Mouse (Mus musculus): ENCODE results near the gene Spata2. TPM values are rescaled to one million over a fixed set of nuclear protein-coding genes. Genes with fewer than 3 reads are reported as not detected.

Spata2 gene
- polyA plus RNA-seq, 1 experiment, result 10.3 TPM

DNA sequence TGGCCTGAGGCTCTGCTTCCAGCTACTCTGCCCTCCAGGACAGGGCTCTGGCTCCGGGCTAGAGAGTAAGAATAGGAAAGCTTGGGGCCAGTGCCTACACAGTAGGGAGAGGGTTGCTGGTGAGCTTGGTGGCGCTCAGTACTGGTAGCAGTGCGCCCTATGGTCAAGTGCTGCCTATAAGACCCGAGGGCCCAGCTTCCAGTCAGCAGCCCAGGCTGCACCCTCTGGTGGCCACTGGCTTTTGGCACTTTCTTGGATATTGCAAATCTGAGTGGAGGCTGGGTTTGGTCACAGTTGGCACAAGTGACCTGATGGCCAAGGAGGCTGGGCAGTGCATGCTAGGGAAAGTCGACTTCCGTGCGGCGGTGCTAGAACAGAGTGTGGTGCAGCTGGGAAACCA, 42.0 kb downstream of the Spata2 start:
- H3K4me3 ChIP-seq (ENCODE audit: insufficient read depth, low read depth, low read length), result no peak overlapping the region
- no peak overlapping the region for H3K27ac ChIP-seq (replicated peaks; ENCODE audit: low read depth, low read length)
- no peaks in the 10 kb centered on the region for H3K4me1 ChIP-seq (ENCODE audit: control insufficient read depth, insufficient read depth, insufficient read length, low read length)

DNA sequence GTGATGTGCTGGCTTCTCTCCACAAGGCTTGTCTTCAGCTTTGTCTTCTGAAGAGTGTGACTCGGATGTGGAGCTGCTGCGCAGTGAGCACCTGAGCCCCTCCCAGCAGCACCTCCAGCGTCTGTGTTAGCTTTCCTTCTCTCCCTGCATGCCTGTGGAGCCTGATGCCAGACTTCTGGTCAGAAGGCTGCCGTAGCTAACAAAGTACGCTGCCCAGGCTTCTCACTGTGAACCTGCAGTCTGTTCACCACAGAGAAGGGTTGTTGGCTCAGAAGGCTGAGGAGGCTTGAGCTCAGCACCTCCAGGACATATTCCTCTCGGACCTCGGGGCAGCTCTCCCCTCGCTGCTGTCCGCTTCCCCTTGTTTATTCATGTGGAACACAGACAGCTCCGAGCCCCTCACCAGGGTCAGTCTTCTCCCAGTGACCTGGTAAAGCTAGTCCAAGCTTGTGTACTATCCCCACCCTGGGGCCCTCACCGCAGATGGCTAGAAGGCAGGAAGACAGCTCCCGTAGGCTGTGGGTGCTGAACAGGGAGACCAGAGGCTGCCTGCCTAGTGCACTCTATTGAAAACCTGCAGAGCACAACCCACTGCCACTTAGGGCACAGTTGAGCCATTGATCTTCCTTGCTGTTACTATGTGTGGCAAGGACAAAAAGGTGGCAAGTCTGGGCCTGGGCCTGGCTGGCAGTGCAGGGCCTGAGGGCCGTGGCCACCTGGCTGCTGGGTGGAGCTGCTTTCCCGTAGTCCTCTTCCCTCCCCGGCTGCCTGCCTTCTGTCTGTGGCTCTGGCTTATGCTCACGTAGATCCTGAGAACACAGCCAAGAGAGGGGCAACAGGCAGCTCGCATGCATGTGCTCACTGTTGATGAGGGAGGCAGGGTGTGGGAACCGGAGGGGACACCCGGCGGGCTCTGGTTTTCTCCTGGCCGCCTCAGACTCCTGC, 43.1 kb downstream of the Spata2 start:
- Histone ChIP-seq H3K4me1 (ENCODE audit: control insufficient read depth, insufficient read depth, insufficient read length, low read length) (no peaks in the 10 kb centered on the region), H3K4me3 (ENCODE audit: insufficient read depth, low read depth, low read length) (no peak overlapping the region), H3K27ac (replicated peaks; ENCODE audit: low read depth, low read length) (no peak overlapping the region)

DNA sequence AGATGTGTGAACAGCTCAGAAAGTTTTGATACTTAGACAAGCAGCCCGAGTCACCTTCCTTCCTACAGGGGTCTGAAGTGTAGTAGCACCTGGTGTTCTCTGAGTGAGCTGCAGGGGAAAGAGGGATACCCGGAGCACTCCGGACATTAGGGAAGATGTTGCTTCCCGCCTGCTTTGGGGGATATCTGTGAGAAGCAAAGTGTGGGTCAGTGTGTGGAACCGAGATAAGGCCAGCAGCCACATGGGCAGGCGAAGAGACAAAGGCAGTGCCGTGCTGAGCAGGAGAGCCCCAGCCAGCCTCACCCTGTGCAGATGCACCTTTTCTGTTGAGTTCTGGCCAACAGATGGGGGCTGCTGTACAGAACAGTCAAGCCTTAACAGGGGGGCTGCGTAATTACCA, 45.1 kb downstream of the Spata2 start:
- Histone ChIP-seq H3K27ac (replicated peaks; ENCODE audit: low read depth, low read length) (no peak overlapping the region), H3K4me3 (ENCODE audit: insufficient read depth, low read depth, low read length) (no peak overlapping the region), H3K4me1 (ENCODE audit: control insufficient read depth, insufficient read depth, insufficient read length, low read length) (no peaks in the 10 kb centered on the region)

DNA sequence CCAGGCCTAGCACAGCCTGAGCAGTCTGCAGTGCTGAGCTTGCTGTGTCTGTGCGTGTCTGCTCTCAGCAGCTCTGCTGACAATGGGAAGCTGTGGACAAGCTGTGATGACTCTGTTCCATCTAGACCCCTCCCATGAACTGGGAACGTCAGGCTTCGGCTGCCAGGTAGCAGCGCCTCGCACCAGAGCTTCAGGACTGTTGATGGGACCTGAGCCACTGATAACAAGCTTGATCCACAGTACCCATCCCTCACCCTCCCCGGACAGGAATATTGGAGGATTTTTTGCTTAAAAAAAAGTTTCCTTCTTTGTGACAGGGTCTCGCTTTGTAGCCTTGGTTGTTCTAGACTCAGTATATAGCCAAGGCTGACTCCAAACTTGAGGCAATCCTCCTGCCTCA, 45.5 kb downstream of the Spata2 start:
- Histone ChIP-seq H3K27ac (replicated peaks; ENCODE audit: low read depth, low read length) (no peak overlapping the region), H3K4me3 (ENCODE audit: insufficient read depth, low read depth, low read length) (no peak overlapping the region), H3K4me1 (ENCODE audit: control insufficient read depth, insufficient read depth, insufficient read length, low read length) (no peaks in the 10 kb centered on the region)

DNA sequence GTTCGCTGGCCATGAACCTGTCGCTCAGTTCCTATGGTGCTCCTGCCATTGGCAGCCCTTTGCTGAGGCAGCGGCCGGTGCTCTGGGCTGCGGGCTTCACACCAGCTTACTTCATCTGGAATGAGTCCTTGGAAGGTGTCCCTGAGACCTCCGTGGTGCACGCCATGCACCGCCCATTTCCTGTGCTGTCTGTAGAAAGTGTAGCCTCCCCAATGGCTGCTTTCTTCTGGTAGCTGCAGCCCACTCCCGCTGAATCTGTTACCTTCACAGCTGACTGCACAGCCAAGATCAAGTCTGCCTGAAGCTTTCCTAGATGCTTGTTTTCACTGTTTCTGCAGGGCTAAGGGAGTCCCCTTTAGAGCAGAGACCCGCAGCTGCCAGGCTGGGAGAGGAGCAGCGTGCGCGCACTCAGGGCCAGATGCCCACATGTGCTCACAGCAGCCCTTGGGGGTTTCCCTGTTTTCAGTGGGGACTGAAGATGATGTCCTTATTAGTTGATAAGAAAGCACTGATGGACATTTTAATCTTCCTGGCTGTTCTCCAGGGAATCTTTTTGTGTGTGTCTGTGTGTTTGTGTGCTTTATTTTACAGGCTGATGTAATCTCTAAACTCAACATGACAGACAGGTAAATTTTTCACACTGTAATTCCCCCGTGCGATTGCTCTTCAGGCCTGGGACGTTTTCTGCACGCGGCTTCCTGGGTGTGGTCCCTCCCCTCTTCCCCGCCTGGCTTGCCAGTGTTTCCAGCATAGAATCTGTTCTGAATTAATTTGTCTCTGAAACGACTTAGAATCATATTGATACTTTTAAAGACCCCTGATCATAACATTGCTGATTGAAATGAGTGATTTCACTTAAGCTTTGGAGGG, 46.5 kb downstream of the Spata2 start:
- H3K4me3 ChIP-seq (ENCODE audit: insufficient read depth, low read depth, low read length), result no peak overlapping the region
- no peaks in the 10 kb centered on the region for H3K4me1 ChIP-seq (ENCODE audit: control insufficient read depth, insufficient read depth, insufficient read length, low read length)
- H3K27ac ChIP-seq (replicated peaks; ENCODE audit: low read depth, low read length), result no peak overlapping the region

DNA sequence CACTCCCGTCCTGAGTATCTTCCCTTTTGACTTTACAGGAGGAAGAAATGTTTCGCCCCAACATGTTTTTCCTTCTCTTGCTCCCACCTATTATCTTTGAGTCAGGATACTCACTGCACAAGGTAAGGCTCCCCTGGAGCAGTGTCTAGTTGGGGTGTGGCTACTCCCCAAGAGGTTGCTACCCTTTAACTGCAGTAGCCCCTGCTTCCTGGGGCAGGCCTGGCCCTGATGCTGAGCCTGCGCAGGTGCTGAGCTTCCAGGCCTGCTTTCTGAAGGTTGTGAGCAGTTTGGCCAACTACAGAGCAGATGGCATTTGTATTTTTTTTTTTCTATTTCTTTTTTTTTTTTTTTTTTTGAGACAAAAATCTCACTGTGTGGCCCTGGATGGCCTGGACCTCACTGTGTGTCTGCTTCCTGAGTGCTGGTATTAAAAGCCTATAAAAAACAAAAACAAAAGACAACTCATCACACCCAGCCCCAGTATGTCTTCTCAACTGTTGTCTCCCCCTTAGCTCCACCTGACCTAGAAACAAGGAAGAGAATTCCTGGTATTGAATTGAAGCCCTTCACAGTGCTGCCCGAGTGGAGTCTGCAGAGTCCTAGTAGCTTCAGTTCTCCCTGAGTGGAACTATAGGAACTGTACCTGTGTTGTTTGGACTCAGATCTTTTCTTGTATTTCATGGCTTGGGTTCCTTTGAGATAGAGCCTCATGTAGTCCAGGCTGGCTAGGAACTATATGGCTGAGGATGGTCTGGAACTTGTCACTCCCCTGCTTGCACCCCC, 49.1 kb downstream of the Spata2 start:
- Histone ChIP-seq H3K4me3 (ENCODE audit: insufficient read depth, low read depth, low read length) (no peak overlapping the region), H3K27ac (replicated peaks; ENCODE audit: low read depth, low read length) (no peak overlapping the region), H3K4me1 (ENCODE audit: control insufficient read depth, insufficient read depth, insufficient read length, low read length) (no peaks in the 10 kb centered on the region)

DNA sequence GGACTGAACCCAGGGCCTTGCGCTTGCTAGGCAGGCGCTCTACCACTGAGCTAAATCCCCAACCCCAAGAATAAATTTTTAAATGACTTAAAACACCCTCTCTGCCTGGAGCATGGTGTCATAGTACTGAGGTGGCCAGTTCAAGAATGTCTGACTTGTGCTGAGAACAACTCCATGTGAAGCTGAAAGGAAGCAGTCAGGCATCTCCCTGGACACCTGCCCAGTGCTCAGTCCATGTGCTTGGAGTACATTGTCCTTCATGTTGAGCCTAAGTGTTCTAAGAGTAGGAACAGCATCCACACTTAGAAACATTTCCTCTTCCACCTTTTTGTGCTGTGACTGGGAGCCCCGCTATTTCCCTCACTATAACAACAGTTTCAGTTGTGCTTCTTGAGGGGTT, 53.3 kb downstream of the Spata2 start:
- H3K4me3 ChIP-seq (ENCODE audit: insufficient read depth, low read depth, low read length), result no peak overlapping the region
- no peak overlapping the region for H3K27ac ChIP-seq (replicated peaks; ENCODE audit: low read depth, low read length)
- H3K4me1 ChIP-seq (ENCODE audit: control insufficient read depth, insufficient read depth, insufficient read length, low read length), result no peaks in the 10 kb centered on the region

DNA sequence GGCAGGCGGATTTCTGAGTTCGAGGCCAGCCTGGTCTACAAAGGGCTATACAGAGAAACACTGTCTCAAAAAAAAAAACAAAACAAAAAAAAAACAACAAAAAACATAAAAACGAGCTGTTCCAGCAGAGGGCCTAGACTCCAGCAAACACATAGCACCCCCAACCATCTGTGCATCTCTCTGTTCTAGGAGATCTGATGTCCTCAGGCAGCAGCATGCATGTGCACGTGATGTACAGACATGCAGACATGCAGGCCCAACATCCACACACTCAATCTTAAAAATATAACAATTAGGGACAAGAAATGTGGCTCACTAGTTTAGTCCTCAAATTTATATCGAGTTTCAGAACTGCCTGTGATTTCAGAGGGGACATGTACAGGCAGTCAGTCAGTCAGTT, 56.3 kb downstream of the Spata2 start:
- H3K27ac ChIP-seq (replicated peaks; ENCODE audit: low read depth, low read length), result no peak overlapping the region
- no peak overlapping the region for H3K4me3 ChIP-seq (ENCODE audit: insufficient read depth, low read depth, low read length)
- H3K4me1 ChIP-seq (ENCODE audit: control insufficient read depth, insufficient read depth, insufficient read length, low read length), result no peaks in the 10 kb centered on the region

DNA sequence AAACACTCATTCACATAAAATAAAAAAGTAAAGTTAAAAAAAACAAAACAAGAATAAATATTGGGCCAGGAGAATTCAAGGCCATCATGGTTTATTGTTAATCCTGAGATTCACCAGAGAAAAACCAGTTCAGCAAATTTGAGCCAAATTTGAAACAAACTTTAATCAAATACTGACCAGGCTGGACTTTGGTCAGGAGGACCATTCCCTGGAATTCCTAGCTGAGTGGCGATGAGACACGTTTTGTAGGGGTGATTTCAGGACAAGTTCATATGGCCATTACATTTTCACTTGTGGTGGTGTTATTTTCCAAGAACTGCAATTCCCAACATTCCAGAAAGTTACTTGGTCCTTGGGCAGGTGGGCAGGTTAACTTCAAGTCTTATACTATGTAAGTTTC, 57.1 kb downstream of the Spata2 start:
- no peak overlapping the region for H3K27ac ChIP-seq (replicated peaks; ENCODE audit: low read depth, low read length)
- H3K4me3 ChIP-seq (ENCODE audit: insufficient read depth, low read depth, low read length), result no peak overlapping the region
- no peaks in the 10 kb centered on the region for H3K4me1 ChIP-seq (ENCODE audit: control insufficient read depth, insufficient read depth, insufficient read length, low read length)

DNA sequence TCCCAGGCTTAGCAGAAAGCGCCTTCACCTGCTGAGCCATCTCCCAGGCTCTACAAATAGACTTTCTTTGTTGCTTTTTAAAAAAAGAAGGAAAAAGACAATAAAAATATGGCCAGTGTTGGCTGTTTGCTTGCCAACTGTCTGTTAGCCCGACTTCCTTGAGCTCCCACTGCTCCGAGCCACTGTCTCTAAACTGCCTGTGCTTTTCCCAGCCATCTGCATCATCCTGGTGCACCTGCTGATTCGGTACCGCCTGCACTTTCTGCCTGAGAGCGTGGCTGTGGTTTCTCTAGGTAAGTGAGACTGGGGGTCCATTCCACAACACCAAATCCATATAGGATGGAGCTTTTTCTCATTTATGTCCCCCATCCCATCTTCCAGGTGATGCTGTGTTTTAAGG, 58.1 kb downstream of the Spata2 start:
- H3K4me3 ChIP-seq (ENCODE audit: insufficient read depth, low read depth, low read length), result no peak overlapping the region
- no peaks in the 10 kb centered on the region for H3K4me1 ChIP-seq (ENCODE audit: control insufficient read depth, insufficient read depth, insufficient read length, low read length)
- no peak overlapping the region for H3K27ac ChIP-seq (replicated peaks; ENCODE audit: low read depth, low read length)

DNA sequence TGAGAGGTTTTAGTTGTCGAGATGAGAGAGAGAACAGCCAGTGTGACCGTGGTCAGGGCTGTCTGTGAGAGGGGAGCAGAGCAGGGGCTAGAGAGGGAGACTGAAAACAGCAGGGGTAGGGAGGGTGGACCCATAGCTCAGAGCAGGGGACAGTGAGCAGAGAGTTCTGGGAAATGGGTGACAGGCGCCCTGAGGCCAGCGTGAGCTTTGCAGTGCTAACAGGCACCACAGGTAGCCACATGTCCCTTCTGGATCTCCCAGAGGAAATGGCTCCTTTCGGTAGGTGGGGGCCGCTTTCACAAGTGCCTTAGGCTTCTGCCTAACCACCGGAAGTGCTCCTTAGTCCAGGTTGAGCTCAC, 61.3 kb downstream of the Spata2 start:
- Histone ChIP-seq H3K4me3 (ENCODE audit: insufficient read depth, low read depth, low read length) (no peak overlapping the region), H3K4me1 (ENCODE audit: control insufficient read depth, insufficient read depth, insufficient read length, low read length) (no peaks in the 10 kb centered on the region), H3K27ac (replicated peaks; ENCODE audit: low read depth, low read length) (no peak overlapping the region)

Other genes starting within 250 kb of the Spata2 start
- gene B4galt5, start 143.7 kb downstream of the Spata2 start, polyA plus RNA-seq (2012; ENCODE audit: insufficient read depth, insufficient read length, missing spikeins), result 3.8 and 6.7 TPM in 2 replicates
- 9.0 and 13.5 TPM in 2 replicates for gene Slc9a8, start 71.2 kb downstream of the Spata2 start, polyA plus RNA-seq (2012; ENCODE audit: insufficient read depth, insufficient read length, missing spikeins)
- gene Rnf114, start 242 bp downstream of the Spata2 start, polyA plus RNA-seq (2012; ENCODE audit: insufficient read depth, insufficient read length, missing spikeins), result 22.7 and 24.2 TPM in 2 replicates
- 1.6 TPM in 1 of 2 replicates, not detected in the other for gene Snai1, start 45.3 kb upstream of the Spata2 start, polyA plus RNA-seq (2012; ENCODE audit: insufficient read depth, insufficient read length, missing spikeins)
- gene Ube2v1, start 139.2 kb upstream of the Spata2 start, polyA plus RNA-seq (2012; ENCODE audit: insufficient read depth, insufficient read length, missing spikeins), result 113 and 141 TPM in 2 replicates
- 1.3 TPM in 1 of 2 replicates, not detected in the other for gene Gm20431, start 168.6 kb upstream of the Spata2 start, polyA plus RNA-seq (2012; ENCODE audit: insufficient read depth, insufficient read length, missing spikeins)
- 226 and 227 TPM in 2 replicates for gene Cebpb, start 196.0 kb upstream of the Spata2 start, polyA plus RNA-seq (2012; ENCODE audit: insufficient read depth, insufficient read length, missing spikeins)
- gene Tmem189, start 196.9 kb upstream of the Spata2 start, polyA plus RNA-seq (2012; ENCODE audit: insufficient read depth, insufficient read length, missing spikeins), result 12.7 and 19.3 TPM in 2 replicates